Mouse (Mus musculus) ES-E14 (cell line): ENCODE data around the gene Nav2.

Source experiments
- CHD2 ChIP-seq: IDR thresholded peaks from 2 replicates; pipeline ENCODE4 v1.6.1; 2014; ENCODE audit warnings: mild to moderate bottlenecking, low read depth, low read length, inconsistent platforms
- HCFC1 ChIP-seq: IDR thresholded peaks from 2 replicates; pipeline ENCODE4 v1.6.1; 2012; ENCODE audit warnings: low read length, inconsistent platforms, borderline replicate concordance; ENCODE audit not compliant: insufficient read depth
- MAFK ChIP-seq: IDR thresholded peaks from 2 replicates; pipeline ENCODE4 v1.6.1; 2014; ENCODE audit warnings: mild to moderate bottlenecking, low read depth, low read length, inconsistent platforms; ENCODE audit not compliant: insufficient read depth
- ZC3H11A ChIP-seq: IDR thresholded peaks from 2 replicates; pipeline ENCODE4 v1.6.1; 2012; ENCODE audit warnings: low read depth, mild to moderate bottlenecking, inconsistent platforms, low read length, borderline replicate concordance

DNA sequence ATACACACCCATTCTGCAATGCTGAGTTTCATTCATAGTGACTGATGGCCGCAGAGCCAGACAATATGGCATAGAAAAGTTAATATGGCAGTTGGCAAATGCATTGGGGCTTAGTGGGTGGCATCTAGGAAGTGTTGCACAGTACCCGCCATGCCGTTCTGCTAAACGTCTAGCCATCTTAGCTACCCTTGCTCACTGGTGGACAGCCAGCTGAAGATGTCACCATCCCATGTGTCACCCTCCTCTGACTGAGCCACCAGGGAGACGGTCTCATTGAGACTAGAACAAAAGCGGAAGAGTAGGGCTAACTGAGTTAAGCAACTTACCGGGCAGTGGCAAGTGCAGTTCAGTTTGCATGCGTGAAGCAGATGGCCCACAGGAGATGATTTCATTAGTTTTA lies 428.2 kb downstream of the Nav2 start:
- TF ChIP-seq HCFC1 (no peak), ZC3H11A (no peak), CHD2 (no peak), MAFK (no peak)
